Mouse (Mus musculus) myocyte (in vitro differentiated cells): ENCODE measurements around the gene BC030867.

Experiments
- MYOG ChIP-seq, 3 experiments: IDR thresholded peaks; one replicate each; pipeline ENCODE4 v1.6.1; 2011; ENCODE audit warnings: control low read depth in 2 of 3, low read depth in 2 of 3, mild to moderate bottlenecking in 2 of 3; ENCODE audit not compliant: insufficient read length in 2 of 3, control insufficient read depth in 1 of 3, insufficient read depth in 1 of 3
- POLR2A ChIP-seq: IDR thresholded peaks from one replicate; pipeline ENCODE4 v1.6.1; 2011; ENCODE audit warnings: low read depth, mild to moderate bottlenecking, control low read depth, moderate library complexity; ENCODE audit not compliant: insufficient read length
- TCF12 ChIP-seq: IDR thresholded peaks from one replicate; pipeline ENCODE4 v1.6.1; 2011; ENCODE audit warnings: mild to moderate bottlenecking, control low read depth; ENCODE audit not compliant: poor library complexity, insufficient read depth, severe bottlenecking
- USF1 ChIP-seq: IDR thresholded peaks from one replicate; pipeline ENCODE4 v1.6.1; 2011; ENCODE audit warnings: low read depth, mild to moderate bottlenecking, control low read depth, moderate library complexity

DNA sequence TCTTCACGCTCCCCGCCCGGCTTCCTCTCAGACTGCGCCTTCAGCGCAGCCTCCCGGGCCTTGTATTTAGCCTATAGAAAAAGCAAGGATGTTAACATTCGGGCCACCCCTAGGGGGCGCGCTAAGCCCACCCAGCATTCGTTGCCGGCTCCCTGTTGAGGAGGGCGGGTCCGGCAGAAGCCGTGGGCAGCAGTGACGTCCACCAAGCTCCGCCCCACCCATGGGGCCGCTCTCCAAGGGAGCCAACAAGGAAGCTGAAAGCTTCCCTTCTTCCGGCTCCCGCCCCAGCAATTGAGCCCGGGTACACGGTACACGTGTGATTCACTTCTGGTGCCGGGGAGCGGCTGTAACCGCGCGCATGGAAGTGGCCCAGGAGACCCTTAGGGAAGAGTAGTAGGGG lies 60.3 kb downstream of the BC030867 start:
- TF ChIP-seq POLR2A = peak; percentile 46
- no peak for TF ChIP-seq TCF12
- no peak for TF ChIP-seq USF1
- no peak for TF ChIP-seq MYOG (IDR thresholded peaks at IDR 0.05; ENCODE audit: control insufficient read depth in 1 of 3, insufficient read depth in 1 of 3, insufficient read length in 2 of 3, low read depth in 2 of 3)
